In the genomic region with DNA sequence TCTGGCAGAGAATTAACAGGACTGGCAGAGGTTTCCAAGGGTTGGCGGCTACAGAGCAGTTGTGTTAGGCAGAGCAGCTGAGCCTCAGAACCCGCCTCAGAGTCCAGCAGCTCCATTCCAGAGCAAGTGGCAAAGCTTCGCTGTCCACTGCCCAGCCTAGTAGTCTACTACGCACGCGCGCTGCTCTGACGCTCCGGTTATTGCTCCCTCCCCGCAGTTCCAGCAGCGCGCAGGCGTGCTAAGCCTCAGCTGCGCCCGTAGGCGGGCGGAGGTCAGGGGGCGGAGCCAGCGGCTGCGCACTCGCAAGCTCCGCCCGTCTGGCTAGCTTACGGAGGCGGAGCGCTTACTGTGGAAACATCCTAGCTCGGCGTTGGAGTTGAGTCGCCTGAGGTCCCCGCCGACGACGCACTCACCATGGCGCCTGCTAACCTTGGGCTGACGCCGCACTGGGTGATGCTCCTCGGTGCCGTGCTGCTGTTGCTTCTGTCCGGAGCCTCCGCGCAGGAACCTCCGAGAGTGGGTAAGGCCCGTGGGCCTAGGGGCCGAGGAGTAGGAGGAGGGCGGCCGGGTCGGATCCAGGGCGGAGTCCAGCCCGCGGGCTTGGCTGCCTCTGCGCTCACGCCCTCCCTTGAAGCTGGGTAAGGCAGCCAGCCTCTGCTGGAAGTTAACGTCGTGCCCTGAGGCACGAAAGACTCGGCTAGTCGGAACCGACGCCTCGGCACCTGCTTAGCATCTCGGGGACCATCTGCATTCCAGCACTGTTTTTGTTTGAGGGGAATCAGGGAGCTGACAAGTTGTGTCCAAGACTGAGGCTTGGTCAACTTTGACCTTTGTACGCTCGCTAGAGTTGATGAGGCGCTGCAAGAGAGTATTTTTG, we compare ENCODE assay signal across 8 mouse cellular contexts. TPM values are rescaled to one million over a fixed set of nuclear protein-coding genes. Genes with fewer than 3 reads are reported as not detected.
DNase-seq lines count a peak whose midpoint lies in the region; ATAC-seq lines count a peak whose summit lies in the region.

A gene (plus strand): TSS at position 313 of the 877 bp plus-strand sequence.

- ATAC-seq in megakaryocyte progenitor cell, adult 5-6 weeks (replicated peaks; ENCODE audit: poor library complexity), result peak; percentile 85

- peak; percentile 99 for DNase-seq in adipocyte (ENCODE audit: low spot score)
- DNase-seq in embryo, embryonic 10 days (ENCODE audit: low spot score), result peak; percentile 99
- DNase-seq in gastrocnemius, postnatal 10 days, result peak; percentile 96
- DNase-seq in induced T-regulatory cell, adult 2 months (ENCODE audit: low read depth), result peak; percentile 98
- DNase-seq in left cerebral cortex, adult 9 months (ENCODE audit: low spot score in 2 of 2), result peak; percentile 93 to 94
- peak; percentile 96 for DNase-seq in right cerebral cortex, postnatal 14 days
- peak; percentile 88 to 94 for DNase-seq in urinary bladder, postnatal 36 days (ENCODE audit: low spot score in 2 of 2)

RNA-seq across cellular contexts. Expression of the gene that starts here (rescaled TPM):
- total RNA-seq in gastrocnemius, postnatal 10 days (2021), result 10 to 100 TPM; 70.2 to 71.3 TPM
- 54.1 and 60.0 TPM in 2 replicates for total RNA-seq in megakaryocyte progenitor cell, adult 5-6 weeks (2015)
- 31.8 and 37.6 TPM in 2 replicates for total RNA-seq in megakaryocyte progenitor cell, adult 5-6 weeks (2017)

Comparison
In these comparisons a context has a peak if more than half of its experiments do, and no peak if none do; other contexts are left out.
1. Peak in every context shown above with its lines: DNase-seq and ATAC-seq.